Mouse (Mus musculus): ENCODE data around the gene Cpt1c. TPM values are rescaled to one million over a fixed set of nuclear protein-coding genes. Genes with fewer than 3 reads are reported as not detected.

Gene Cpt1c
- polyA plus RNA-seq, 1 experiment: 5.5 TPM

- Histone ChIP-seq H3K36me3 (ENCODE audit: control insufficient read depth, insufficient read depth) (peaks cover 44% of the 10 kb centered on the region), H3K27me3 (ENCODE audit: control insufficient read depth, insufficient read depth, insufficient read length) (no peaks in the 10 kb centered on the region), H3K4me3 (ENCODE audit: insufficient read depth, poor library complexity, severe bottlenecking) (no peak overlapping the region), H3K79me2 (ENCODE audit: control insufficient read depth, insufficient read depth) (peaks cover 31% of the 10 kb centered on the region), H3K79me3 (ENCODE audit: low read depth) (peaks cover 7% of the 10 kb centered on the region), H3ac (ENCODE audit: control insufficient read depth, insufficient read length, low read depth) (no peak overlapping the region)
- TF ChIP-seq MYOG (IDR thresholded peaks at IDR 0.05; ENCODE audit: control insufficient read depth, extremely low read depth, insufficient read length) (no peak), MYOD1 (IDR thresholded peaks at IDR 0.05; ENCODE audit: control insufficient read depth, insufficient read length, low read depth) (no peak), USF1 (IDR thresholded peaks at IDR 0.05; ENCODE audit: low read depth) (no peak), CTCF (IDR thresholded peaks at IDR 0.05; ENCODE audit: control insufficient read depth, insufficient read depth, insufficient read length) (no peak), CEBPB (IDR thresholded peaks at IDR 0.05; ENCODE audit: low read depth) (no peak), MAX (IDR thresholded peaks at IDR 0.05) (no peak), FOSL1 (IDR thresholded peaks at IDR 0.05; ENCODE audit: insufficient read depth, low read length, poor library complexity, severe bottlenecking) (no peak)
These were observed 30.8 kb upstream of the Cpt1c start for GRCm38 (mm10) chr7:45005321-45005992.

- peaks cover 31% of the 10 kb centered on the region for H3K79me2 ChIP-seq (ENCODE audit: control insufficient read depth, insufficient read depth)
- H3K4me3 ChIP-seq (ENCODE audit: insufficient read depth, poor library complexity, severe bottlenecking): no peak overlapping the region
- TF ChIP-seq MAX (IDR thresholded peaks at IDR 0.05): no peak
- TF ChIP-seq MYOD1 (IDR thresholded peaks at IDR 0.05; ENCODE audit: control insufficient read depth, insufficient read length, low read depth): no peak
- no peak for TF ChIP-seq USF1 (IDR thresholded peaks at IDR 0.05; ENCODE audit: low read depth)
- no peak for TF ChIP-seq CEBPB (IDR thresholded peaks at IDR 0.05; ENCODE audit: low read depth)
- TF ChIP-seq CTCF (IDR thresholded peaks at IDR 0.05; ENCODE audit: control insufficient read depth, insufficient read depth, insufficient read length): no peak
- no peak for TF ChIP-seq MYOG (IDR thresholded peaks at IDR 0.05; ENCODE audit: control insufficient read depth, extremely low read depth, insufficient read length)
- peaks cover 43% of the 10 kb centered on the region for H3K36me3 ChIP-seq (ENCODE audit: control insufficient read depth, insufficient read depth)
- H3K27me3 ChIP-seq (ENCODE audit: control insufficient read depth, insufficient read depth, insufficient read length): no peaks in the 10 kb centered on the region
- peaks cover 8% of the 10 kb centered on the region for H3K79me3 ChIP-seq (ENCODE audit: low read depth)
- H3ac ChIP-seq (ENCODE audit: control insufficient read depth, insufficient read length, low read depth): no peak overlapping the region
These were observed 29.9 kb upstream of the Cpt1c start for GRCm38 (mm10) chr7:45004546-45004945.

- H3K36me3 ChIP-seq (ENCODE audit: control insufficient read depth, insufficient read depth): peaks cover 41% of the 10 kb centered on the region
- TF ChIP-seq FOSL1 (IDR thresholded peaks at IDR 0.05; ENCODE audit: insufficient read depth, low read length, poor library complexity, severe bottlenecking) (peak; percentile 5), MYOD1 (IDR thresholded peaks at IDR 0.05; ENCODE audit: control insufficient read depth, insufficient read length, low read depth) (peak; percentile 52), CTCF (IDR thresholded peaks at IDR 0.05; ENCODE audit: control insufficient read depth, insufficient read depth, insufficient read length) (no peak), CEBPB (IDR thresholded peaks at IDR 0.05; ENCODE audit: low read depth) (no peak), MAX (IDR thresholded peaks at IDR 0.05) (no peak), USF1 (IDR thresholded peaks at IDR 0.05; ENCODE audit: low read depth) (no peak), MYOG (IDR thresholded peaks at IDR 0.05; ENCODE audit: control insufficient read depth, extremely low read depth, insufficient read length) (no peak)
- no peak overlapping the region for H3K4me3 ChIP-seq (ENCODE audit: insufficient read depth, poor library complexity, severe bottlenecking)
These were observed 27.8 kb upstream of the Cpt1c start for GRCm38 (mm10) chr7:45002440-45002839.

GRCm38 (mm10) chr7:45000539-45001114 is 26.0 kb upstream of the Cpt1c start:
- TF ChIP-seq CTCF (IDR thresholded peaks at IDR 0.05; ENCODE audit: control insufficient read depth, insufficient read depth, insufficient read length): no peak
- no peak for TF ChIP-seq MAX (IDR thresholded peaks at IDR 0.05)
- no peak for TF ChIP-seq MYOD1 (IDR thresholded peaks at IDR 0.05; ENCODE audit: control insufficient read depth, insufficient read length, low read depth)
- TF ChIP-seq FOSL1 (IDR thresholded peaks at IDR 0.05; ENCODE audit: insufficient read depth, low read length, poor library complexity, severe bottlenecking): no peak
- no peak overlapping the region for H3ac ChIP-seq (ENCODE audit: control insufficient read depth, insufficient read length, low read depth)
- H3K27me3 ChIP-seq (ENCODE audit: control insufficient read depth, insufficient read depth, insufficient read length): no peaks in the 10 kb centered on the region
- no peak overlapping the region for H3K4me3 ChIP-seq (ENCODE audit: insufficient read depth, poor library complexity, severe bottlenecking)
- peaks cover 41% of the 10 kb centered on the region for H3K36me3 ChIP-seq (ENCODE audit: control insufficient read depth, insufficient read depth)
- H3K79me2 ChIP-seq (ENCODE audit: control insufficient read depth, insufficient read depth): peaks cover 49% of the 10 kb centered on the region
- H3K79me3 ChIP-seq (ENCODE audit: low read depth): peaks cover 20% of the 10 kb centered on the region

More at GRCm38 (mm10) chr7:45002440-45002839, 27.8 kb upstream of the Cpt1c start:
- peaks cover 13% of the 10 kb centered on the region for H3K79me3 ChIP-seq (ENCODE audit: low read depth)
- H3K79me2 ChIP-seq (ENCODE audit: control insufficient read depth, insufficient read depth): peaks cover 42% of the 10 kb centered on the region
- H3K27me3 ChIP-seq (ENCODE audit: control insufficient read depth, insufficient read depth, insufficient read length): no peaks in the 10 kb centered on the region
- H3ac ChIP-seq (ENCODE audit: control insufficient read depth, insufficient read length, low read depth): no peak overlapping the region

DNA sequence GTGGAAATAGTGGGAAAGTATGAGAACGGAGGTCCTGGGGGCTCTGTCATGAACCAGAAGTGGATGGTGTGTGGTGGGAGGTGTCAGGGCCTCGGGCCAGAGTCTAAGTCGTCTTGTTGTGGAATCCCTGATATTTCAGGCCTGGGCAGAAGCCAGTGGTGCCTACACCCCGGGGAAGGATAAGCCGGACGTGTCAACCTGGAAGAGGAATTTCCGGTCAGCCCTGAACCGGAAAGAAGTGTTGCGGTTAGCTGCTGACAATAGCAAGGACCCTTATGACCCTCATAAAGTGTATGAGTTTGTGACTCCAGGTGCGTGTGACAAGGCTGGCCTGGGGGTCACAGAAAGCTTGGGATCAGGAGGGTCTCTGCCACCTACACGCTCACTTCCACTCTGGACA is 25.1 kb upstream of the Cpt1c start:
- Histone ChIP-seq H3K79me2 (ENCODE audit: control insufficient read depth, insufficient read depth) (peaks cover 46% of the 10 kb centered on the region), H3ac (ENCODE audit: control insufficient read depth, insufficient read length, low read depth) (no peak overlapping the region), H3K79me3 (ENCODE audit: low read depth) (peaks cover 20% of the 10 kb centered on the region), H3K36me3 (ENCODE audit: control insufficient read depth, insufficient read depth) (peaks cover 41% of the 10 kb centered on the region), H3K4me3 (ENCODE audit: insufficient read depth, poor library complexity, severe bottlenecking) (no peak overlapping the region), H3K27me3 (ENCODE audit: control insufficient read depth, insufficient read depth, insufficient read length) (no peaks in the 10 kb centered on the region)
- TF ChIP-seq USF1 (IDR thresholded peaks at IDR 0.05; ENCODE audit: low read depth) (no peak), FOSL1 (IDR thresholded peaks at IDR 0.05; ENCODE audit: insufficient read depth, low read length, poor library complexity, severe bottlenecking) (no peak), CTCF (IDR thresholded peaks at IDR 0.05; ENCODE audit: control insufficient read depth, insufficient read depth, insufficient read length) (no peak), CEBPB (IDR thresholded peaks at IDR 0.05; ENCODE audit: low read depth) (no peak), MYOG (IDR thresholded peaks at IDR 0.05; ENCODE audit: control insufficient read depth, extremely low read depth, insufficient read length) (no peak), MAX (IDR thresholded peaks at IDR 0.05) (no peak), MYOD1 (IDR thresholded peaks at IDR 0.05; ENCODE audit: control insufficient read depth, insufficient read length, low read depth) (no peak)

Measured in C2C12 (cell line).